Mouse (Mus musculus) Muller cell, postnatal 12 days (primary cell): Measurements from ENCODE around the gene Mier2.

Source experiments
- DNase-seq: peaks from one replicate; pipeline ENCODE4 v3.0.0-alpha.2; 2015; ENCODE audit errors: inconsistent ontology term

Mier2 gene

DNA sequence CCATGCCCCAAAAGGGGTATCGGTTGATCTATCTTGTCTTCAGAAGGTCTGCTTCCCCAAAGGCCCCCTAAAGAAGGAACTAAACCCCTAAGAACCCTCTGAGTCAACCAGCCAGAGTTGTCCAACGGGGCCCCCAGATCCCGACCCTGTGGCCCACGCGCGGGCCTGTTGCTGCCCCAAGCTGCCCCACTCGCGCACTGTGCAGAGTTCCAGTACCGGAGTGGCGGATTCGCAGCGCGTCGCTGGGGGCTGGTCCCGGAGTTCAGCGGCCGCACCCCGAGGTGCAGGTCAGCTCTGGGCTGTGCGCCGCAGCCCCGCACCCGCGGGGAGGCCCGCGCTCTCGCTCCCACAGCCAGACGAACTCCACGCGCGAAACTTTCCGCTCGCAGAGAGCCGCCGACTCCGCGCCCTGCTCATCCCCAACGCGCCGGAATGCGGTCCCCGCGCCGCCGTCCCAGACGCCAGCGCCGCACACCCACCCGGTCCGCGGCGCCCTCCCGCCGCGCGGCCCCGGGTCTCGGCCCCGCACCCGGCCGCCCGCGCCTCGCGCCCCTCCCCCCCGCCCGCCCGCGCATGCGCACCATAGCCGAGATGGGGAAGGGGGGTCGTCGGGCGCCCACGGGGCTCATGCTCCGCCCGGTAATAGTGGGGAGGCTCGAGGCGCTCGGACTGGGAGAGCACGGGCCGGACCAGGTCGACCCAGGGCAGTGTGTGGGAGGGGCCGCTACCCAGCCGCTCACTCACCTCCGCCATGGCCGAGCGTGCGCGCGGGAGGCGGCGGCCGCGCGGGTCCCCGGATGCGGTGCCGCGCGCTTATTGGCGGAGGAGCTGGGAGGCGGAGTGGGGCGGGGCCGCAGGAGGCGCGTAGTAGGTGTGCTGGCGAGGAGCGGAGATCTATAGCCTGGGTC is at the start of gene Mier2:
Gene Mier2 (minus strand): TSS at position 870 of the 908 bp plus-strand sequence.
- peak; percentile 90 for DNase-seq

DNA sequence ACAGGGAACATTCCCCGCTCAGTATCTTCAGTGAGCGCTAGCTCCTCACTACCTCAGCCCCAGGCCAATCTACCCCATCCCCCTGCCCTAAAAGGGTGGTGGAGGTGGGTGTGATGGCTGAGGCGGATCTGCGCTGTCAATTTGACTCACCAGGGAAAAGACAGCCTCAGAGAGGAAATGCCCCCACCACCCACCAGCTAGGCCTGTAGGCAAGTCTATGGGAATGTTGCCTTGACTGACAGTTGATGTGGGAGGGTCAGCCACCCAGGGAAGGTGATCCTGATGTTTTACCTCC is 42.9 kb upstream of the Mier2 start:
- DNase-seq, result no peak

DNA sequence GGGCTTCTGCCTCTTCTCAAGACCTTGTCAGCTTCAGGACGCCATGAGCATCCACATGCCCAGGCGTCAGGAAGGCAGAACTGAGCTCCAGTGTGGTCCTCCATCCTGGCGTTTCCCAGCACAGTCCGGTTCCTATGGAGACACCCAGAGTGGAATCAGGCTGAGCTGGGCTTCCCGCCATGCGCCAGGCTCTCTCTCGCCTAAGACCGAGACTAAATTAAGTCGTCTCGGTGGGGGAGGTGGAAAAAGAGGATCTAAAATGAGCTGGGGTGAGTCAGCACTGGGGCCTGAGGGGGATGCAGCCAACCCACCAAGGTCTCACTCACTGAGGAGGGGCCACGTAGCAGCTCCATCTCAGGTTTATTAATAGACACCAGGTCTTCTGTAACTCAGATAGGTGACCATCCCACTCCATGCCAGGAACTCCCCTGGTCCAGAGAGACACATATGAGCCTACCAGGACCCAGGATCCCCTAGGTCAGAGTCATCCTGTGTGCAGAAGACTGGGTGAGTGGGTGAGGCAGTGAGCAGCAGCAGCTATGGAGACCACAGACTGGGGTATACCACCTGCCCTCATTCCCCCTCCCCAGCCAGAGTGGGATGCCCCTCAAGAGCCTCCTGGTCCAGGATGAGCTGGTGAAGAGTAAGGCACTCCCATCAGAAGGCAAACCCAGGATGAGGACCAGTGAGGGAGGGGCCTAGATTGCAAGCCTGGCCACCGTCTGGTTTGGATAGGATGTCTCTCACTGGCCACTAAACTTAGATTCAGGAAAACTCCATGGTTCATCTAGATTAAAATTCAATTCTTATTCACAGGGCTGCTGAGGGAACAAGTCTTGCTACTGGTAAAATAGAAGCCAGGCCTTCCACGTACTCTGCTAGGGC is 42.3 kb upstream of the Mier2 start:
- DNase-seq, result no peak

DNA sequence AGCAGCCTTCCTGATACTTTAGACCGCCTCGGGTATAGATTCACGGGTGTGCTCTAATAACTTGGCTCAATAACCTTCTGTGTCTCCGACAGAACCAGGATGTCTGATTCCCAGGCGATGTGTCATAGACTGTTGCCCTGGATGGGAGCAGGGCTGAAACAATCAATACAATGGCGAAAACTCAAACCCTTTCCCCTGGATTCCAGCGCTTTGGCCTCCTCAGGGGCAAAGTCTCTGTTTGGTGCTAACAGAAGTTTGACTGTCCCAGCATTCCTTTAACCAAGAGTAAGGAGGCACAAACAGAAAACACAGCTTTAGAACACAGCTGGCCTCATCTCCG is 40.6 kb upstream of the Mier2 start:
- DNase-seq, result no peak

DNA sequence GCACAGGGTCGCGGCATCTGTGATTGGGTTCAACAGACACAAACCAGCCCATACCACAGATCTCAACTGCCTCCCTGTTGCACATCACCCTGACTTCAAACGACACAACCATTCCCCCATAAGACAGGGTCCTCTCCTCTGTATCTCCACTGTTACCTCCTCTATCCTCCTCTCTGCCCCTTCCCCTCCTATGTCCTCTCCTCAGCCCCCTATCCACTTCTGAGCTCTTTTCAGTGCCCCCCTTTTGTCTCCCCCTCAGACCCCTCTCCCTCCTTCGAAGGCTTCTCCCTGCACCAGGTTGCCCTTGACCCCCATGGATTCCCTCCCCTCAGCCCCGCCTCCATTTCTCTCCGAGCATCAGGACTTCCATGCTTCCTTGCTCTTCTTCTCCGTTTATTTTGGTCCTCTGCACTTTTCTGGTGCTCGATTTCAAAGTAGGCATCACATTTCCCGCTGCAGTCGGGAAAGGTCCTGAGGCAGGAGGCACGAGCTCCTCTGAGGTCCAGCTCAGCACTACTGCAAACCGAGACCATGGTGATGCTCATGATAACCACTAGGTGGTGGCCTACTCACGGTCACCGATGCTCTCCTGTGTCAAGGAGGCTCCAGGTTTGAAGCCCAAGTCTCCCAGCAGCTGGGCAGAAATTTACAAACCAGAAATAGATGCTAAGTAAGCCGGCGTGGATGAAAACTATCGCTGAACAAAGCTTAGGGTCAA is 40.0 kb upstream of the Mier2 start:
- peak; percentile 74 for DNase-seq

DNA sequence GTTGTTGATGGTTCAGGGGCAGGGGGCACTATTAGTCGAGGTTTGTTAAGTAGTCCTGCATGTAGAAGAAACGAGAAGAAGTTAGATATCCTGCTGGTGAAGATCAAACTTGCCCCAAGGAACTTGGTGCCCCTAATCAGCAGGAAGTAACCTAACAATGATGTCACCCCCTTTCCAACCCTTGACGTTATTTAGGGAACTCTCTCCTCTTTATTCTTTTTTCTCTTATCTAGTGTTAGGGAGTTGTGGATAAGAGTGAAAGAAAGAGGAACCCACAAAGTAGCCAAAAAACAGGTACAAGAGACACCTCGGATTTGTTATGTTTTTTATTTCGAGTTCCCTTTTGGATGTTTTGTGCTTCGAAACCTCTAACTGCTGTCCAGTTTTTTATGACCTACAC is 39.1 kb upstream of the Mier2 start:
- DNase-seq, result no peak

DNA sequence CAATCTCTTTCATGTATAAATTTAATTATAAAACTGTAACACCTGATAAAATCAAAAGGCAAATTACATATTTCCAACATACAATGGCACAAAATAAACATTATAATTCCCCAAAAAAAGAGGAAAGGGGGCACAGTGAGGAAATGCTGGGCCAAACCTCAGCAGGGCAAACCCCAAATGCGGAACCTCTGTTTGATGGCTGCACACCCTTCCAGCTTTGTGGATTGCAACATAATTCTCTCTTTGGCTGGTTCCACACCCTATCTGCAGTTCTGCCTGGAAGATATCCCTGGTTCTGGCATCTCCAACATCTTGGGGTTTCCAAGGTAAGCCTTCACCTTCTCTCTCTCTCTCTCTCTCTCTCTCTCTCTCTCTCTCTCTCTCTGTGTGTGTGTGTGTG is 35.7 kb upstream of the Mier2 start:
- no peak for DNase-seq

DNA sequence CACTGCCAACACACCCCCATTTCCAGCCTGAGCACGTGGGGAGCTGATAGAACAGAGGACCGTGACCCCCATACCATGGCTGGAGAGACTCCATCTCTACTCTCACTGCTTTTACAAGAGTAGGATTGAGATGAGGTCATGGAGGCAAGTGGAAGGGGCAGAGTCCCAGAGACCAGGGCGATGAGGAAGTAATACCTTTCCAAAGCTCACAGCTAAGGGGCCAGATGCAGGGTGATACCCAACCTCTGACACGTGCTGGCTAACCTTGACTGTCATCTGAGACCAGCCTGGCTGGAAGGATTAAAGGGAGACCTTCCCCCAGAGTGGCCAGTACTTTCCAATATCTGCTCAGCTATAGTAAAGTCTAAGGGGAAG is 32.7 kb upstream of the Mier2 start:
- no peak for DNase-seq

DNA sequence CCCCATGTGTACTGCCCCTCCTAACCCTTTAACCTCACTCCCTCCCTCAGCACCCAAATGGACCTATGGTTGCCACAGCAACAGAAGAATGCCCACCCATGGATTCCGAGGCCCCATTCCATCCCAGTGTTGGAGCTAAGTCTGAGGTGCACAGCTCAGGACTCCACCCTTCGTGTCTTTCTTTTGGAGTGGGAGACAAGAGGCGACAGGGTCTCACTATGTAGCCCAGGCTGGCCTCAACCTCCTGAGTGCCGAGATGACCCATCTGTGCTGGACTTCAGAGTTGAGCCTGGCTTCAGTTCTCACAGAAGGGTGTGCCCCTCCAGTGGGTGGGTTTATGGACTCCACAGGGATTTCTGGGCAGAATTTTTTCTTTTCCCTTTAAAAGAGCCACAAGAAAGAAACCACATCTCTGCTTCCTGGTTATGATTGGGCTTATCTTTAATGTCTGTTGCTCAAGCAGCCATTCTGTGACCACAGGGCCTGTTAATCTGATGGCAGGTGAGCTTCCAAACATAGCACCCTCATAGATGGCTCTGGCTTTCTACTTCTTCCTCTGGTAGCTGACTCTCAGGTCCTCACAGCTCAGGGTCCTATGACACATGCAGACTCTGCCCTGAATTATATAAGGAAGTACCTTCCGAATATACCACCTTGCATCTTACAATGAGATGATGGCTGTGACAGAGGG is 32.2 kb upstream of the Mier2 start, which contains the start of gene Theg:
Gene Theg (minus strand): TSS at position 271 of the 691 bp plus-strand sequence.
- no peak for DNase-seq

DNA sequence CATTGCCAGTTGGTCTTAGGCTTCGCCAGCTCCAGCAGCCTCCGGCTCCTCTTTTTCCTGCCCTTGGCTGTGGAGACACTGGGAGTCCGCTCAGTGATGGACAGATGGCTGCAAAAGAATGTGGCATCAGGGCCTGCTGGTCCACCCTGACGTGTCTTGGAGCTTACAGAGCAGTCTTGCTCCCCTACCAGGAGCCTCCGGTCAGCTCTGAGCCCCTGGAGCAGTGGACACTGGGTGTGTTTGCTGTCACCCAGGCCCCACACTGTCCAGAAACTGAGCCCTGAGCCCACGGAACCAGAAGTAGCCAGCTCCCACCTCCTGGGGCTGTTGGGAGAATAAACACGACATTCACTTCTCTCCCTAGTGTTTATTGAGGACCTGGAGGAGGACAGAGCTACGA is 31.2 kb upstream of the Mier2 start:
- DNase-seq, result no peak

DNA sequence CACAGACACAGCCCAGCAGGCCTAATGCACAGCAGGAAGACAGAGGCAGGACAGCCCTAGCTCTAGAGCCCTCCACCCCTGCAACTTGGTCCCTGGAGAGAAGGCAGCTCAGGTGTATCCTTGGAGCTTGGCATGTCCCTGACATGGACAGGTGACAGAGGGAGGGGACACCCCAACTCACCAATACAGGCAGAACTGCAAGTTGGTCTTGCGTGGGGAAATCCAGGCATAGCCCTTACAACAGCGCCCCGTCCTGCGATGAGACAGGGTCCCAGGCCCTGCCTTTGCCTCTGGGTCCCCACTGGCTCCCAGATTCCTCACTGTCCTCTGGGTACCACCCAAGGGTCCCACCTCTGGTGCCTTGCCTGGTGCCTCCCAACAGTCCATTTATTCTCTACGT is 30.7 kb upstream of the Mier2 start:
- no peak for DNase-seq

DNA sequence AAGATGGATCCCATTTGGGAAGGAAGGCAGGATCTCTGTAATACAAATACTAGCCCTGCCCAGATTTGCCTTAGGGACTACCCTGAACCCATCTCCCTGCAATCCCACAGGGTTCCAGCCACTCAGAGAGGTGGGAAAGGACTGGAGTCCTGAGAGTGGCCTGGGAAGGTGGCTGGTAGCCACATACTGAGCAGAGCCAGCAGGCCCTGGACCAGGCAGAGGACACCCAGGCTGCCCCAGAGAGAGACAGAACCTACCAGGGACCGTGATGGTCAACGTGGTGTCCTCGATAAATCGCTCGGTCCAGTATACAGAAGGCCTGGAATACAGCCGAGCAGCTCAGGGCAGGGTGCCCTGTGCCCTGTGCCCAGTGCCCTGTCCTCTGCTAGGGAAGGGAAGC is 30.1 kb upstream of the Mier2 start:
- DNase-seq, result no peak

DNA sequence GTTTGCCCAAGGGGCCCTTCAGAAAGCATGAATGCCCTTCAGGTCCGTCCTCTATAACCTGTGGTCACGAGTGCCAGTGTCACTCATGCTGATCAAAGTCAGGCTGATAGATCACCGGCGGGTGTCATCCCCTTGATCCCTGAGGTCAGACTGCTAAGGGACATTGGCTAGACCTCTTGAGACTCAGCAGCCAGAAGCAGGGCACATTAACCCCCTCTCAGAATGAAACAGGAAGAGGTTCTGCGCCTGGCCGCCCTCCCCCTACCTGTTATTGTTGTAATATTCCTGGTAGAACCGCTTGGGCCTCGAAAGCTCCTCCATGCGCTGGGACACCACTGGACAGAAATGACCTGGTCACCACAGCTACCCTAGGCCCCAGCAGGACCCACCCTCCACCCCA is 29.4 kb upstream of the Mier2 start:
- DNase-seq, result no peak

DNA sequence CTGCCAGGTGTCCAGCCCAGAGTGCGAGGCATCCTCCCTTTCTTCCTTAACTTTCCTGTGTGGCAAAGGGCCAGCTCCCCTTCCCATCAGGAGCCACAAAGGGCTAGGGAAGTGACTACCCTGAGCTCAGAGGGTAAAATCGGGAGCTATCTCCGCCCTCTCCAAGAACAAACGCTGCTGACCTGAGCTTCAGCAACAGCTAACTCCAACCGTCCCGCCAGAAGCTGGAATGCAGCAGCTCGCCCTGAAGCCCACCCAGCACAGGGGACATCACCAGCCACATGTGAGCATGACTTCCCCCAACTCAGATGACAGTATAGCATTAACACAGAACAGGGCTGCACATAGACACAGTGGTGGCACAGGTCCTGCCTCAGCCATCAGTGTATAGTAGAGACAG is 29.0 kb upstream of the Mier2 start:
- DNase-seq, result no peak

DNA sequence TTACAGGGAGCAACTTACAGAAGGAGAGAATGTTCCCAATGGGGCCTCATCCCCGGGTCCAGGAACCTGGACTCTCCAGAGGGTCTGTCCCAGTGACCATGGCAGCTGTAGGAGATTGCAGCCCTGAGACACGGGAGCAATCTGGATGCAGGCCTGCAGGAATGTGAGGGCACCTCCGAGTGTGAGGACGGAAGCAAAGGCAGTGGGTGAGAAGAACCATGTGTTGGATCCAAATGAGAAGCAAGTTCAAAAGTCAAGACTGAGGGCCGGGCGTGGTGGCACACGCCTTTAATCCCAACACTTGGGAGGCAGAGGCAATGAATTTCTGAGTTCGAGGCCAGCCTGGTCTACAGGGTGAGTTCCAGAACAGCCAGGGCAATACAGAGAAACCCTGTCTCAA is 26.5 kb upstream of the Mier2 start:
- no peak for DNase-seq

DNA sequence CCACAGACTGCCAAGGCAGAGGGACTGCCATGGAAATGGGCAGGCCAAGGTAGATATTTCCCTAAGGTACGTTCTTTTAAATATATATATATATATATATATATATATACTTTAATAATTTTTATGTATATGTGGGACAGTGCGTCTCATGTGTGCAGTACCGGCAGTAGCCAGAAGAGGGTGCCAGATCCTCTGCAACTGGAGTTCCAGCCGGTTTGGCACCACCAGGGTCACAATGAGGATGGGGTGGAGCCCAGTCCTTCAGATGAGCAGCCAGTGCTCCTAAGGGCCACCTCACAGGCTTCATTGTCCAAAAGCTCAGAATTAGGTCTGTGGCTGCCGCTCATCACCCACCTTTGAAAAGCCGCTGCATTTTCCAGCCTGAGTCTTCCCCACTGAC is 25.8 kb upstream of the Mier2 start:
- DNase-seq, result no peak

DNA sequence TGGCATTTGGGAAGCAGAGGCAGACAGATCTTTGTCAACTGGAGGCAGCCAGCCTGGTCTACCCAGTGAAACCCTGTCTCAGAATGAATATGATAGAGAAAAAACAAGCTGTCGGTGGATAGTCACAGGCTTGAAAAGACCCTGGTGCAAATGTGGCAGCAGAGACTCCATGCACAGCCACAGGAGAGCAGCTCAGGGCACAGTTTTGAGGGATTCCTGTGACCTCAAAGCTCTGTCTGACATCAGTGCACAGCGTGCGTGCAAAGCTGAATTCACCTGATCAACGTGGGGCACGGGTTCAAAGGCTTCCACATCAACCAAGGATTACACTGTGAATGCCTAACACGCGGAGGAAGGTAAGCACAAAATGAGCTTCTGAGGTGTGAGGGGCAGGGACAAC is 25.4 kb upstream of the Mier2 start:
- no peak for DNase-seq

DNA sequence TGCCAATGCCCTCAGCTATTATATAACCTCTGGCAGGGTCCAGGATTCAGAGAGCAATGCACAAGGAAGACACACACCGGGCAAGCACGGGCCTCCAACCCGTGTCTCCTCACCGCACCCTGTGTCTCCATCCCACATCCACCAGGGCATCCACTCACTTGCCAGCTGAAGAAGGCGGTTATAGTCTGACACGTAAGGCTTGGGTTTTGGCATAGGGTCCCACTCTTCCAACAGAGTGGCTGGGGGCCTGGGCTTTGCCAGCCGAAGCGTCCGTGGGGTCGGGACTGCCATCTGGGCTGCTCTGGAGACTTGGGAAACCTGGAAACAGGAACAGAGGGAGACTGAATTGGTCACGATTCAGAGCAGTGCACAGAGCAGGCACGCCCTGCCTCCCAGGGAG is 24.8 kb upstream of the Mier2 start:
- DNase-seq, result no peak

DNA sequence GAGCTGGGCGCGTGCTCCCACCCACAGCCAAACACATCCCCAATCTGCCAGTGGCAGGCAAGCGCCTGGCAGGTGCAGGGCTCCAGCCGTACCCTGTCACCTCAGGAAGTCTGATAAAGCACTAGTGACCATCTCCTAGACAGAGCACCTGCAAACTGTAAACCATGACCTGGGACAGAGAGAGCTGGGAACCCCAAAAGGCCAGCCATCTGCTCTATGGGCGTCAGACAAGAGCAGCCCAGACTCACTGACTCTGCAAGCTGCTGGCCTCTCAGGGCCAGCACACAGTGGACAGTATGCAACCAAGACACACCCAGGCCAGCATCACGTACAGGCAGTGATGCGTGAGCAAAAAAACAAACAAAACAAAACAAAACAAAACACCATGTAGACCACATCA is 23.9 kb upstream of the Mier2 start:
- DNase-seq, result no peak

DNA sequence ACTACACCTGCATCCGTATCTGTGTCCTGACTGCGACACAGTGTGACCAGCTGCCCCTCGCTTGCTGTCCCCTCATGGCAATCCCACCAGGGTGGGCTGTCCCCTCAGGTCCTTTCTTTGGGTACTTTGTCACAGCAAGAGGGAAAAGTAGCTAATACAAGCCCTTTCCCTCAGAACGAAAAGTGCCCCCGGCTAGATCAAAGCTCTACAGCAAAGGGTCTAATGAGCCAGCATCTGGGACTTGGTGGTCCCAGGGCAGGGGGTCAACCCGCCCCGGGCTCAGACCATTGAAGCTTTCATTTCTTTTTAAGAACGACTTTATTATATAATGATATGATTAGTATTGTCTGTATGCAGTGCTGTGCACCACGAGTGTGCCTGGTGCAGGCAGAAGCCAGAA is 23.3 kb upstream of the Mier2 start:
- DNase-seq, result no peak

DNA sequence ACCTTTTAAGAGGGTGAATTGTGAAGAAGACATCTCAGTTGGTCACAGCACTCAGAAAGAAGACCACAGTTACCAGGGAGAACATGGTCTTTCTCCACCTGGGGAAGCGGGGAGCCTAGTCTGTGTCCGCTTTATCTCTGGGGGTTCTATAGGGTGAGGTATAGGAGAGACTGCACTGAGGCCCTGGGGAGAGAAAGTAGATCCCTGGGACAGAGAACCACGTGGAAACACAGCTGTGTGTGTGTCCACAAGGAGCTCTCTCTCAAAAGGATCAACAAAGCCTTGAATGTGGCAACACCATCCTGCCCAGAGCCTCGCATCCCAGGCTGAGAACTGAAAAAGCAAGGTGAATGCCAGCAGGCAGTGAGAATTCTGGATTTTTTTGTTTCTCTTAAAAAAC is 22.4 kb upstream of the Mier2 start:
- no peak for DNase-seq

DNA sequence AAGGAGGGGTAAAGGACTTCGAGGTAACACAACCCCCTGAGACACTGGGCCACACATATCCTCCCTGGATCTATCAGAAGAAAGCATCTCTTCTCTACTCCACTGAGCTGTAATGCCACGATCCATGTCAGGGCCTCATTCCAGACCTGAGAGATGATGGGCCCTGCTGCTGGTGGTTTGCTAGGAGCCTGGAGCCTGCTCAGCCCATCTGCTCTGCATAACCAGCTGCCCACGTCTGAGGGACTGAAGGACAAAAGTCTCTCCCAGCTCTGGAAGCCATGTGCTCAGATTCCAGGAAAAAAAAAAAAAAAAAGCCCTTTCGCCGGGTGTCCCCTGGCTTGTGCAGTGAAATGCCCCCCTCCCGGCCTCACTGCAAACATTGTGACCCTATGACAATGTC is 20.8 kb upstream of the Mier2 start:
- no peak for DNase-seq
